9 mouse cellular contexts compared by ENCODE assay signal in genomic region chr1:43006051-43006514, GRCm38 (mm10). TPM values are rescaled to one million over a fixed set of nuclear protein-coding genes. Genes with fewer than 3 reads are reported as not detected.
DNase-seq lines count a peak whose midpoint lies in the region; ATAC-seq and TF ChIP-seq lines count a peak whose summit lies in the region.
"Had no signal": no experiment of that assay in that cellular context is flagged by ENCODE, and none has a peak within 500 bp of the region (broad histone marks: within the 10 kb centered on the region; RNA-seq: fewer than 3 reads in every experiment).

No protein-coding gene starts in this region.

- no peak overlapping the region for H3K4me3 ChIP-seq in lung, embryonic 14.5 days (ENCODE audit: low read depth, low read length)
- H3K4me3 ChIP-seq in forebrain, postnatal 0 days (ENCODE audit: low read depth, low read length) = peak overlapping the region; percentile 7; the same call in 1 of the 2 replicates
- H3K4me3 ChIP-seq: limb, embryonic 15.5 days had no signal

- no peak overlapping the region for H3K27ac ChIP-seq in lung, embryonic 14.5 days (ENCODE audit: low read depth)
- H3K27ac ChIP-seq in forebrain, postnatal 0 days (ENCODE audit: low read depth, low read length) = peak overlapping the region; percentile 46
- H3K27ac ChIP-seq: limb, embryonic 15.5 days had no signal

- WGBS in lung, embryonic 14.5 days = 25% methylated on average over 13 of the region's 13 CpGs
- WGBS in forebrain, postnatal 0 days = 9% methylated on average over 13 of the region's 13 CpGs

- H3K9me3 ChIP-seq in lung, embryonic 14.5 days (ENCODE audit: low read depth, low read length) = no peaks in the 10 kb centered on the region
- H3K9me3 ChIP-seq in forebrain, postnatal 0 days (ENCODE audit: low read length) = no peaks in the 10 kb centered on the region
- H3K9me3 ChIP-seq: limb, embryonic 15.5 days had no signal

- H3K4me1 ChIP-seq in lung, embryonic 14.5 days (ENCODE audit: insufficient read depth) = no peaks in the 10 kb centered on the region
- no peaks in the 10 kb centered on the region for H3K4me1 ChIP-seq in forebrain, postnatal 0 days (ENCODE audit: insufficient read depth)
- H3K4me1 ChIP-seq: limb, embryonic 15.5 days had no signal

- H3K4me2 ChIP-seq in lung, embryonic 14.5 days = peak overlapping the region; percentile 41
- H3K4me2 ChIP-seq in forebrain, postnatal 0 days (ENCODE audit: low read depth) = peak overlapping the region; percentile 35
- H3K4me2 ChIP-seq: limb, embryonic 15.5 days had no signal

- H3K27me3 ChIP-seq in lung, embryonic 14.5 days (ENCODE audit: insufficient read depth, low read length) = no peaks in the 10 kb centered on the region
- H3K27me3 ChIP-seq in forebrain, postnatal 0 days (ENCODE audit: insufficient read depth, low read length) = no peaks in the 10 kb centered on the region
- H3K27me3 ChIP-seq: limb, embryonic 15.5 days had no signal

- ATAC-seq in lung, embryonic 14.5 days (ENCODE audit: insufficient read depth) = no peak
- ATAC-seq in forebrain, postnatal 0 days = peak; percentile 98

- no peaks in the 10 kb centered on the region for H3K36me3 ChIP-seq in lung, embryonic 14.5 days (ENCODE audit: insufficient read depth)
- H3K36me3 ChIP-seq in forebrain, postnatal 0 days (ENCODE audit: insufficient read depth) = no peaks in the 10 kb centered on the region
- H3K36me3 ChIP-seq: limb, embryonic 15.5 days had no signal

- TF ChIP-seq CTCF in lung, embryonic 14.5 days (IDR thresholded peaks at IDR 0.05; ENCODE audit: low read depth) = no peak
- TF ChIP-seq CTCF in forebrain, postnatal 0 days (IDR thresholded peaks at IDR 0.05; ENCODE audit: low read depth) = no peak

- intact Hi-C loops in left cerebral cortex, postnatal 14 days (cut with DNase I) = no loop called here

- no peak for DNase-seq in lung, embryonic 14.5 days
- no peak for DNase-seq in lung, postnatal 36 days
- DNase-seq in forebrain, postnatal 0 days = peak; percentile 47
- peak; percentile 12 to 44 for DNase-seq in left cerebral cortex, postnatal 14 days (ENCODE audit: low spot score in 2 of 2)
- peak; percentile 10 to 23 for DNase-seq in right cerebral cortex, postnatal 36 days (ENCODE audit: low spot score in 2 of 2)
- no peak for DNase-seq in T-cell, adult 2 months (ENCODE audit: low spot score)
- DNase-seq in ovary, postnatal 36 days (ENCODE audit: low spot score) = no peak
- DNase-seq in adrenal gland, postnatal 4 days (ENCODE audit: low spot score in 2 of 2) = no peak

- no peak overlapping the region for H3K9ac ChIP-seq in lung, embryonic 14.5 days
- peak overlapping the region; percentile 3; the same call in 1 of the 2 replicates for H3K9ac ChIP-seq in forebrain, postnatal 0 days
- H3K9ac ChIP-seq: limb, embryonic 15.5 days had no signal

RNA-seq across cellular contexts. Expression of gene Gpr45, which starts 53.4 kb away (rescaled TPM):
- 4.6 and 6.0 TPM in 2 replicates for polyA plus RNA-seq in lung, embryonic 14.5 days (2014; fragmentation: Nextera tagmentation; extraction: Ambion mirVana)
- 21.0 and 21.1 TPM in 2 replicates for total RNA-seq in forebrain, postnatal 0 days (2014; rRNA removed)
- 16.3 and 16.4 TPM in 2 replicates for polyA plus RNA-seq in forebrain, postnatal 0 days (2015; fragmentation: Nextera tagmentation; extraction: Ambion mirVana)
- total RNA-seq in left cerebral cortex, postnatal 14 days (2021) = 10 to 100 TPM; 17.1 to 18.4 TPM
- total RNA-seq in adrenal gland, postnatal 4 days (2021) = 1 to 10 TPM; 2.7 to 7.1 TPM

Comparison
In these comparisons a context has a peak if more than half of its experiments do, and no peak if none do; other contexts are left out.
1. DNase-seq: peak in forebrain, postnatal 0 days (single experiment), left cerebral cortex, postnatal 14 days (2 of 2) and right cerebral cortex, postnatal 36 days (2 of 2); none in lung, embryonic 14.5 days (single experiment), lung, postnatal 36 days (single experiment), T-cell, adult 2 months (single experiment), ovary, postnatal 36 days (single experiment) and adrenal gland, postnatal 4 days (0 of 2).